Mouse (Mus musculus) midbrain, postnatal 0 days (tissue): ENCODE data around the gene Arel1. TPM values are rescaled to one million over a fixed set of nuclear protein-coding genes. Genes with fewer than 3 reads are reported as not detected.

Experiments
- ATAC-seq: fragments of 200-750 bp; cut with Nextera tagmentation; 2 replicates; pipeline ENCODE4 v1.8.0; 2017; ENCODE audit warnings: moderate number of reproducible peaks, mild to moderate bottlenecking, moderate TSS enrichment, moderate library complexity; ENCODE audit not compliant: low FRiP score
- DNase-seq: peaks from one replicate; pipeline ENCODE4 v3.0.0-alpha.2; 2015; ENCODE audit warnings: low spot score
- H3K27ac ChIP-seq: fragments of 300-500 bp; sonication (generic); 2 replicates; pipeline ENCODE4 v1.5.1; 2014; ENCODE audit warnings: low read depth, mild to moderate bottlenecking, low read length, mixed read lengths
- H3K27me3 ChIP-seq: fragments of 300-500 bp; sonication (generic); 2 replicates; pipeline ENCODE4 v1.6.1; 2014; ENCODE audit warnings: low read length, control low read depth, mixed read lengths; ENCODE audit not compliant: insufficient read depth
- H3K36me3 ChIP-seq: fragments of 300-500 bp; sonication (generic); 2 replicates; pipeline ENCODE4 v1.6.1; 2014; ENCODE audit warnings: low read length, control low read depth, mixed read lengths; ENCODE audit not compliant: insufficient read depth
- H3K4me1 ChIP-seq: fragments of 300-500 bp; sonication (generic); 2 replicates; pipeline ENCODE4 v1.6.1; 2014; ENCODE audit warnings: mild to moderate bottlenecking, control low read depth, antibody characterized with exemption, low read length, mixed read lengths; ENCODE audit not compliant: insufficient read depth
- H3K4me2 ChIP-seq: fragments of 300-500 bp; sonication (generic); 2 replicates; pipeline ENCODE4 v1.6.1; 2014; ENCODE audit warnings: low read depth, mild to moderate bottlenecking, low read length, mixed read lengths; ENCODE audit not compliant: poor library complexity, severe bottlenecking
- H3K4me3 ChIP-seq: fragments of 300-500 bp; sonication (generic); 2 replicates; pipeline ENCODE4 v1.5.1; 2014; ENCODE audit warnings: low read depth, mild to moderate bottlenecking, low read length, moderate library complexity
- H3K9ac ChIP-seq: fragments of 300-500 bp; sonication (generic); replicated peaks from 2 replicates; pipeline ENCODE4 v1.6.1; 2014; ENCODE audit warnings: mild to moderate bottlenecking, low read length, moderate library complexity, mixed read lengths; ENCODE audit not compliant: poor library complexity, severe bottlenecking
- H3K9me3 ChIP-seq: fragments of 300-500 bp; sonication (generic); 2 replicates; pipeline ENCODE4 v1.6.1; 2016; ENCODE audit warnings: low read length, control low read depth
- CTCF ChIP-seq: IDR thresholded peaks from 2 replicates; pipeline ENCODE4 v1.5.1; 2016; ENCODE audit warnings: antibody characterized with exemption, mild to moderate bottlenecking
- WGBS: fragments of 180-500 bp; shearing (Covaris S2); extraction: QIAGEN DNeasy Blood & Tissue Kit; methylation state at CpG from one replicate; pipeline ENCODE4 v1.1.7; 2014; 5-methylcytosine and 5-hydroxymethylcytosine counted together
- polyA plus RNA-seq: library from polyadenylated mRNA; unstranded; fragments of >200 nt; fragmentation: Nextera tagmentation; extraction: Ambion mirVana; gene quantifications from 2 replicates; pipeline ENCODE4 v1.2.1, GENCODE M21; 2015
- total RNA-seq: library from RNA; depleted of rRNA; stranded (reverse); fragments of >200 nt; gene quantifications from 2 replicates; pipeline ENCODE4 v1.2.3, GENCODE M21; 2014

Arel1 gene
- total and polyA plus RNA-seq, 2 experiments from 2014 or later = 31.7 to 104 TPM

- no peak for TF ChIP-seq CTCF
- WGBS = 97% methylated on average over 3 of the region's 3 CpGs
- DNase-seq = no peak
These were observed 14.4 kb downstream of the Arel1 start for GRCm38 (mm10) chr12:84956317-84956716.

GRCm38 (mm10) chr12:84952351-84952750 is 18.3 kb downstream of the Arel1 start:
- Histone ChIP-seq H3K4me1 (no peaks in the 10 kb centered on the region), H3K36me3 (peaks cover 18% of the 10 kb centered on the region), H3K9me3 (no peaks in the 10 kb centered on the region), H3K9ac (no peak overlapping the region), H3K4me2 (no peak overlapping the region), H3K27me3 (no peaks in the 10 kb centered on the region), H3K4me3 (no peak overlapping the region), H3K27ac (no peak overlapping the region)
- ATAC-seq = no peak
- no peak for DNase-seq
- TF ChIP-seq CTCF = no peak
- 71% methylated on average over 1 of the region's 1 CpGs for WGBS

More at GRCm38 (mm10) chr12:84956317-84956716, 14.4 kb downstream of the Arel1 start:
- H3K27me3 ChIP-seq = no peaks in the 10 kb centered on the region
- ATAC-seq = no peak
- H3K9me3 ChIP-seq = no peaks in the 10 kb centered on the region
- no peak overlapping the region for H3K4me3 ChIP-seq
- H3K36me3 ChIP-seq = peaks cover 3% of the 10 kb centered on the region; the same call in 1 of the 2 replicates
- H3K4me1 ChIP-seq = no peaks in the 10 kb centered on the region
- no peak overlapping the region for H3K4me2 ChIP-seq
- H3K9ac ChIP-seq = no peak overlapping the region
- H3K27ac ChIP-seq = no peak overlapping the region

GRCm38 (mm10) chr12:84951531-84951930 is 19.2 kb downstream of the Arel1 start:
- no peak for ATAC-seq
- no peak for DNase-seq
- 47% methylated on average over 8 of the region's 8 CpGs for WGBS
- Histone ChIP-seq H3K9me3 (no peaks in the 10 kb centered on the region), H3K27ac (no peak overlapping the region), H3K4me2 (no peak overlapping the region), H3K36me3 (peaks cover 21% of the 10 kb centered on the region), H3K4me1 (no peaks in the 10 kb centered on the region), H3K4me3 (no peak overlapping the region), H3K27me3 (no peaks in the 10 kb centered on the region), H3K9ac (no peak overlapping the region)
- no peak for TF ChIP-seq CTCF

- 93% methylated on average over 6 of the region's 6 CpGs for WGBS
- H3K4me1 ChIP-seq = no peaks in the 10 kb centered on the region
- H3K9me3 ChIP-seq = no peaks in the 10 kb centered on the region
- no peak for ATAC-seq
- no peak overlapping the region for H3K9ac ChIP-seq
- no peak for TF ChIP-seq CTCF
- no peak overlapping the region for H3K4me3 ChIP-seq
- DNase-seq = no peak
- no peak overlapping the region for H3K27ac ChIP-seq
- no peak overlapping the region for H3K4me2 ChIP-seq
- H3K36me3 ChIP-seq = peaks cover 24% of the 10 kb centered on the region
- H3K27me3 ChIP-seq = no peaks in the 10 kb centered on the region
These were observed 19.9 kb downstream of the Arel1 start for GRCm38 (mm10) chr12:84950763-84951162.

GRCm38 (mm10) chr12:84948584-84949285 is 22.0 kb downstream of the Arel1 start:
- Histone ChIP-seq H3K4me2 (no peak overlapping the region), H3K27ac (no peak overlapping the region), H3K4me3 (no peak overlapping the region), H3K4me1 (no peaks in the 10 kb centered on the region), H3K27me3 (no peaks in the 10 kb centered on the region), H3K9me3 (no peaks in the 10 kb centered on the region), H3K36me3 (peaks cover 31% of the 10 kb centered on the region), H3K9ac (no peak overlapping the region)
- no peak for DNase-seq
- ATAC-seq = no peak
- no peak for TF ChIP-seq CTCF
- WGBS = 93% methylated on average over 6 of the region's 6 CpGs

- no peak overlapping the region for H3K4me2 ChIP-seq
- no peak overlapping the region for H3K9ac ChIP-seq
- peaks cover 36% of the 10 kb centered on the region for H3K36me3 ChIP-seq
- no peak for TF ChIP-seq CTCF
- DNase-seq (no peak), ATAC-seq (no peak)
- H3K27ac ChIP-seq = no peak overlapping the region
- no peaks in the 10 kb centered on the region for H3K27me3 ChIP-seq
- no peaks in the 10 kb centered on the region for H3K4me1 ChIP-seq
- H3K9me3 ChIP-seq = no peaks in the 10 kb centered on the region
- H3K4me3 ChIP-seq = no peak overlapping the region
- WGBS = 79% methylated on average over 2 of the region's 2 CpGs
These were observed 22.7 kb downstream of the Arel1 start for GRCm38 (mm10) chr12:84947894-84948583.
